Mouse (Mus musculus) liver, embryonic 14.5 days (tissue): ENCODE data around the gene Slco2a1. TPM values are rescaled to one million over a fixed set of nuclear protein-coding genes. Genes with fewer than 3 reads are reported as not detected.
A peak's percentile ranks its signal among the peaks of the same experiment; 100 is the strongest.

Experiments
- ATAC-seq: fragments of 200-750 bp; cut with Nextera tagmentation; 2 replicates; pipeline ENCODE4 v1.8.0; 2017; ENCODE audit warnings: moderate number of reproducible peaks, mild to moderate bottlenecking, moderate library complexity; ENCODE audit not compliant: insufficient read depth
- DNase-seq, 3 experiments: peaks; one replicate each; pipeline ENCODE4 v3.0.0-alpha.2; 2012 to 2013; ENCODE audit warnings: low read depth in 3 of 3, low spot score in 3 of 3
- H3K27ac ChIP-seq: fragments of 300-500 bp; sonication (generic); 2 replicates; pipeline ENCODE4 v1.5.1; 2014; ENCODE audit warnings: moderate library complexity, mild to moderate bottlenecking, control low read depth, inconsistent platforms
- H3K27me3 ChIP-seq: fragments of 300-500 bp; sonication (generic); 2 replicates; pipeline ENCODE4 v1.6.1; 2014; ENCODE audit warnings: mild to moderate bottlenecking, low read length, moderate library complexity; ENCODE audit not compliant: control insufficient read depth, insufficient read depth
- H3K36me3 ChIP-seq: fragments of 300-500 bp; sonication (generic); replicated peaks from 2 replicates; pipeline ENCODE4 v1.6.1; 2014; ENCODE audit warnings: low read depth; ENCODE audit not compliant: control insufficient read depth, insufficient read depth
- H3K4me1 ChIP-seq, 2 experiments: fragments of 200-500 bp in 1 of 2; fragments of 300-500 bp in 1 of 2; sonication (generic) in 1 of 2; replicated peaks; 2 replicates each; pipeline ENCODE4 v1.6.1; 2012 to 2014; ENCODE audit warnings: antibody characterized with exemption in 1 of 2, inconsistent platforms in 1 of 2, low read length in 1 of 2; ENCODE audit not compliant: control insufficient read depth in 2 of 2, insufficient read depth in 2 of 2
- H3K4me2 ChIP-seq: fragments of 300-500 bp; sonication (generic); 2 replicates; pipeline ENCODE4 v1.6.1; 2014; ENCODE audit warnings: low read depth, mild to moderate bottlenecking, control low read depth, moderate library complexity
- H3K4me3 ChIP-seq, 2 experiments: fragments of 200-500 bp in 1 of 2; fragments of 300-500 bp in 1 of 2; sonication (generic) in 1 of 2; 2 replicates each; pipeline ENCODE4 v1.5.1; 2012 to 2014; ENCODE audit warnings: low read depth in 2 of 2, low read length in 2 of 2, mild to moderate bottlenecking in 2 of 2, control low read depth in 1 of 2, inconsistent platforms in 1 of 2, moderate library complexity in 1 of 2; ENCODE audit not compliant: insufficient read depth in 1 of 2
- H3K9ac ChIP-seq: fragments of 300-500 bp; sonication (generic); replicated peaks from 2 replicates; pipeline ENCODE4 v1.6.1; 2014; ENCODE audit warnings: mild to moderate bottlenecking, control low read depth, moderate library complexity
- H3K9me3 ChIP-seq: fragments of 300-500 bp; sonication (generic); 2 replicates; pipeline ENCODE4 v1.6.1; 2016; ENCODE audit warnings: low read length, mixed read lengths; ENCODE audit not compliant: control insufficient read depth
- CTCF ChIP-seq: IDR thresholded peaks from 2 replicates; pipeline ENCODE4 v1.5.1; 2016; ENCODE audit warnings: antibody characterized with exemption, low read depth, control low read depth
- EP300 ChIP-seq: IDR thresholded peaks from 2 replicates; pipeline ENCODE4 v1.6.1; 2016; ENCODE audit warnings: antibody characterized with exemption, low read depth
- whole genome bisulfite sequencing: fragments of 180-500 bp; shearing (Covaris S2); extraction: QIAGEN DNeasy Blood & Tissue Kit; methylation state at CpG from one replicate; pipeline ENCODE4 v1.1.7; 2014; ENCODE audit not compliant: insufficient replicate concordance; 5-methylcytosine and 5-hydroxymethylcytosine counted together
- polyA plus RNA-seq, 2 experiments: library from polyadenylated mRNA; depleted of rRNA in 1 of 2; stranded (reverse) in 1 of 2; unstranded in 1 of 2; fragments of >200 nt; fragmentation: Nextera tagmentation in 1 of 2; extraction: Ambion mirVana in 1 of 2; gene quantifications; 2 replicates each; pipeline versions ENCODE4 v1.2.1 to v1.2.3; 2012 to 2014

Slco2a1 gene
- polyA plus RNA-seq, 2 experiments: 1.7 to 3.3 TPM

DNA sequence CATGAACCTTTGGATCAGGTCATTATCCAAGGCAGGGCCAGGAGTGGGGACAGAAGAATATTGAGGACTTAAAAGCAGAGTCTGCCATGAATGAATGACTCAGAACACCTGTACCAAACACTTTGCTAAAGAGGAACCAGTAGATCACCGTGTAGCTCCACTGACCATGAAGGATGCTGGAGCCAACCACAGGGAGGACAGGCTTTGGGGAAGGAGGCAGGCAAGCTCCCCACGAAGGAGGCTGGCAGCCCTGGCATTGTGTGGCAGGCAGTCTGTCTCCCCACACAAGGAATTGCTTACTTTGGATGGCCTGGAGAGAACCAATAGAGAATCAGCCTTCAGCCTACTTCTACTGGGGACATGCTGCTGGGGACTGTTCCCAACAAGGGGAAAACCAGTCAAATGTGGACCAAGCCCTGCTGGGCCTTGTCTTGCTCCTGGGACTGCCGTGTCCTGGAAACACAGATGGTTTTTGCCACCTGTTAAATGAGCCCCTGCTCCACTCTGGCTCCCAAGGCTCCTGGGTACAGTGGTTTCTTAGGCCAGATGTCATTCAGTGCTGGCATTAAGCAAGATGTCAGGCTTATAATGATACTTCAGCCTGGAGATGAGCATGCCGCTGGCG is 130.3 kb downstream of the Slco2a1 start:
- Histone ChIP-seq H3K9ac (no peak overlapping the region), H3K4me2 (no peak overlapping the region), H3K27ac (no peak overlapping the region), H3K4me3 (no peak overlapping the region), H3K36me3 (no peaks in the 10 kb centered on the region), H3K27me3 (no peaks in the 10 kb centered on the region), H3K9me3 (no peaks in the 10 kb centered on the region), H3K4me1 (no peaks in the 10 kb centered on the region)
- ATAC-seq (no peak), DNase-seq (no peak)
- no peak for TF ChIP-seq EP300
- no peak for TF ChIP-seq CTCF
- 64% methylated on average over 5 of the region's 5 CpGs for WGBS

DNA sequence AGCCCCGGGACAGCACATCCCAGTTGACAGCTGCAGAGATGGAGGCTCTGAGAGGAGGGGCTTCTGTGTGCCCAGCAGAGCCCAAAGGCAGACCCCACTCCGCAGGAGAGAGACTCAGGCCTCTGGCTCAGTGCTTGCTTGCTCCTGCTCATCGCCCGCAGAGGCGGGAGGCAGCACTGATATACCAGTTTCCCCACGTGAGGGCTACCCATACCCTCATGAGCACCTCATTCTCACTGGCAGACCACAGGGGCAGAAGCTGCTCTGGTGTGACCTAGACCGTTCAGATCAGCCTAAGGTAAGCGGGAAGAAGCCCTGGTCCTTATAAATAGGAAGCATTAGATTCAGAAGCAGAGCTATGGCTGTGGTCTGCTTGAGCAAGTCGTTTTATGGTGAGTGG is 131.3 kb downstream of the Slco2a1 start:
- ATAC-seq: no peak
- Histone ChIP-seq H3K27me3 (no peaks in the 10 kb centered on the region), H3K36me3 (no peaks in the 10 kb centered on the region), H3K9ac (no peak overlapping the region), H3K27ac (no peak overlapping the region), H3K9me3 (no peaks in the 10 kb centered on the region), H3K4me3 (no peak overlapping the region), H3K4me1 (no peaks in the 10 kb centered on the region), H3K4me2 (no peak overlapping the region)
- no peak for DNase-seq
- TF ChIP-seq EP300 (no peak), CTCF (no peak)
- WGBS: 59% methylated on average over 9 of the region's 9 CpGs

DNA sequence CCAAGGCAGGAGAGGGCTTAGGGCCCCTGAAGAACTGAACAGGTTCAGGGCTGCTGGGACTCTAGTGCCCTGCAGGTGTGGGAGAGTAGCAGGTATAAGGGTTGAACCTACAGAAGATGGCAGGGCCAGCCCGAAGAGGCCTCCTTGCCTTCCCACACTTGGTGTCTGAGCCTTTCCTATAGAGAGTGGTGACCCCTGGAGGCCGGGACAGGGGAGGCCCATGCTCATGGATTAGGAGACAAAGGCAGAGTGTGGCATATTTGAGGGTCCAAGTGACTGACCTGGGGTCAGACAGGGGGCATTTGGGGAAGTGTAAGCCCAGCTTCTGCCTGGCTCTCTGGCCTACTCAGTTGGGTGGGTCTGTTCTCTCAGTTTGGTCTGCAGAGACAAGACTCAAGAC is 131.7 kb downstream of the Slco2a1 start:
- no peaks in the 10 kb centered on the region for H3K27me3 ChIP-seq
- no peak overlapping the region for H3K4me2 ChIP-seq
- ATAC-seq: no peak
- DNase-seq: no peak
- H3K27ac ChIP-seq: no peak overlapping the region
- no peak overlapping the region for H3K9ac ChIP-seq
- no peaks in the 10 kb centered on the region for H3K36me3 ChIP-seq
- H3K4me1 ChIP-seq: no peaks in the 10 kb centered on the region
- whole genome bisulfite sequencing: 46% methylated on average over 2 of the region's 2 CpGs
- TF ChIP-seq CTCF (peak; percentile 24; the same call in 1 of the 2 replicates), EP300 (no peak)
- H3K9me3 ChIP-seq: no peaks in the 10 kb centered on the region
- no peak overlapping the region for H3K4me3 ChIP-seq

DNA sequence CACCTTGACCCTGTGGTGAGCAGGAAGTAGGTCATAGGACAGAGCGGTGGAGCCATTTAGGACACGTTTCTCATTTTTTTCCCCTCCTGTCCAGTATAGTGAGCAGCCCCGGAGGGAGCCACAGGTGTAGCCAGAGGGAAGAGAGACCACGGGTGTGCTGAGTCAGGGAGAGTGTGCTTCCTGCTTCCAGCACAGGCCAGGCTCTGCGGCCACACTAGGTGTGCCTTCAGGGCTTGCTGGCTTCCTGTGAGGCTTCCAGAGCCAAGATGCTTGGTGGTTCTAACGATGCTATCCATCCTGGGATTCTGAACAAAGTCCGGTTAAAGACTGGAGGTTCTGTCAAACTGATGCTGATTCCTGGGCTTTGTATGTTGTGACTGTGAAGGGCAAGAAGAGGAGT is 133.0 kb downstream of the Slco2a1 start:
- no peak for ATAC-seq
- WGBS: 49% methylated on average over 7 of the region's 7 CpGs
- Histone ChIP-seq H3K4me2 (no peak overlapping the region), H3K9ac (no peak overlapping the region), H3K36me3 (no peaks in the 10 kb centered on the region), H3K27ac (no peak overlapping the region), H3K27me3 (no peaks in the 10 kb centered on the region), H3K4me3 (no peak overlapping the region), H3K9me3 (no peaks in the 10 kb centered on the region), H3K4me1 (no peaks in the 10 kb centered on the region)
- no peak for DNase-seq
- TF ChIP-seq CTCF: no peak
- no peak for TF ChIP-seq EP300

DNA sequence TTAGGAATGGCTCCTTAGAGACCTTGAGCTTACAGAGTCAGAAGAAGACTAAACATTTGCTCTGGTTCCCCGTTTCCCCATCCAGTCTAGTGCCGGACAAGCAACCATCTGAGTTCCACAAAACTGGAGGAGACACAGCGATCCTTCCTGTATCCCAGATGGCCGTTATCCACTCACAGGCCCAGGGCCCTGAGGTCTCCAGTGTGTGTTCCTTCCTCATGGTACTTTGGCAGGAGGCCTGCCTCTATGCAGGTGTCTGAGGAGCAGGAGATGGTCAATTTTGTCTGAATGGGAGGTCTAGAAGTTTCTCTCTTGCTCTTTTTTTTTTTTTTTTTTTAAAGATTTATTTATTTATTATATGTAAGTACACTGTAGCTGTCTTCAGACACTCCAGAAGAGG is 136.2 kb downstream of the Slco2a1 start:
- TF ChIP-seq EP300 (no peak), CTCF (no peak)
- H3K4me1 ChIP-seq: no peaks in the 10 kb centered on the region
- no peak overlapping the region for H3K9ac ChIP-seq
- no peak overlapping the region for H3K4me3 ChIP-seq
- H3K27me3 ChIP-seq: no peaks in the 10 kb centered on the region
- no peaks in the 10 kb centered on the region for H3K9me3 ChIP-seq
- WGBS: 67% methylated on average over 4 of the region's 4 CpGs
- no peak overlapping the region for H3K4me2 ChIP-seq
- H3K27ac ChIP-seq: no peak overlapping the region
- DNase-seq: no peak
- no peak for ATAC-seq
- no peaks in the 10 kb centered on the region for H3K36me3 ChIP-seq
